Mouse (Mus musculus) embryonic facial prominence, embryonic 15.5 days (tissue): ENCODE results near the gene Oat. TPM values are rescaled to one million over a fixed set of nuclear protein-coding genes. Genes with fewer than 3 reads are reported as not detected.

ENCODE experiments used
- ATAC-seq: fragments of 200-750 bp; cut with Nextera tagmentation; 2 replicates; pipeline ENCODE4 v1.8.0; 2017; ENCODE audit warnings: low read depth, moderate TSS enrichment; ENCODE audit not compliant: insufficient number of reproducible peaks, low FRiP score, low TSS enrichment
- H3K27ac ChIP-seq: fragments of 300-500 bp; sonication (generic); replicated peaks from 2 replicates; pipeline ENCODE4 v1.5.1; 2015; ENCODE audit warnings: mild to moderate bottlenecking, inconsistent platforms
- H3K27me3 ChIP-seq: fragments of 300-500 bp; sonication (generic); 2 replicates; pipeline ENCODE4 v1.6.1; 2015; ENCODE audit warnings: inconsistent platforms
- H3K36me3 ChIP-seq: fragments of 300-500 bp; sonication (generic); 2 replicates; pipeline ENCODE4 v1.6.1; 2015; ENCODE audit warnings: mild to moderate bottlenecking, inconsistent platforms
- H3K4me1 ChIP-seq: fragments of 300-500 bp; sonication (generic); 2 replicates; pipeline ENCODE4 v1.6.1; 2015; ENCODE audit warnings: inconsistent platforms
- H3K4me2 ChIP-seq: fragments of 300-500 bp; sonication (generic); replicated peaks from 2 replicates; pipeline ENCODE4 v1.6.1; 2015; ENCODE audit warnings: mild to moderate bottlenecking, inconsistent platforms
- H3K4me3 ChIP-seq: fragments of 300-500 bp; sonication (generic); replicated peaks from 2 replicates; pipeline ENCODE4 v1.5.1; 2015; ENCODE audit warnings: mild to moderate bottlenecking, inconsistent platforms
- H3K9ac ChIP-seq: fragments of 300-500 bp; sonication (generic); 2 replicates; pipeline ENCODE4 v1.6.1; 2015; ENCODE audit warnings: inconsistent platforms
- H3K9me3 ChIP-seq: fragments of 300-500 bp; sonication (generic); replicated peaks from 2 replicates; pipeline ENCODE4 v1.6.1; 2016; ENCODE audit warnings: inconsistent platforms
- whole genome bisulfite sequencing: fragments of 180-500 bp; shearing (Covaris S2); methylation state at CpG from one replicate; pipeline ENCODE4 v1.1.7; 2015; 5-methylcytosine and 5-hydroxymethylcytosine counted together
- polyA plus RNA-seq: library from polyadenylated mRNA; unstranded; fragments of >200 nt; fragmentation: Nextera tagmentation; extraction: Ambion mirVana; gene quantifications from 2 replicates; pipeline ENCODE4 v1.2.1, GENCODE M21; 2015

Oat gene
- polyA plus RNA-seq, 1 experiment from 2014 or later, result 237 TPM

- no peaks in the 10 kb centered on the region for H3K36me3 ChIP-seq
- no peaks in the 10 kb centered on the region for H3K9me3 ChIP-seq
- ATAC-seq, result no peak
- H3K9ac ChIP-seq, result no peak overlapping the region
- H3K4me2 ChIP-seq, result no peak overlapping the region
- 73% methylated on average over 5 of the region's 5 CpGs for WGBS
- no peak overlapping the region for H3K4me3 ChIP-seq
- no peak overlapping the region for H3K27ac ChIP-seq
- no peaks in the 10 kb centered on the region for H3K27me3 ChIP-seq
- no peaks in the 10 kb centered on the region for H3K4me1 ChIP-seq
Observed at GRCm38 (mm10) chr7:132587167-132587566, 11.0 kb upstream of the Oat start.

GRCm38 (mm10) chr7:132585695-132586491, 9.7 kb upstream of the Oat start:
- Histone ChIP-seq H3K4me3 (no peak overlapping the region), H3K9me3 (no peaks in the 10 kb centered on the region), H3K4me1 (no peaks in the 10 kb centered on the region), H3K27me3 (no peaks in the 10 kb centered on the region), H3K4me2 (no peak overlapping the region), H3K9ac (no peak overlapping the region), H3K27ac (no peak overlapping the region), H3K36me3 (no peaks in the 10 kb centered on the region)
- ATAC-seq, result no peak
- 55% methylated on average over 3 of the region's 3 CpGs for WGBS

GRCm38 (mm10) chr7:132581441-132581840, 5.2 kb upstream of the Oat start:
- WGBS, result 84% methylated on average over 2 of the region's 2 CpGs
- H3K9ac ChIP-seq, result no peak overlapping the region
- no peak overlapping the region for H3K4me2 ChIP-seq
- no peak overlapping the region for H3K27ac ChIP-seq
- no peaks in the 10 kb centered on the region for H3K36me3 ChIP-seq
- H3K9me3 ChIP-seq, result no peaks in the 10 kb centered on the region
- no peak for ATAC-seq
- no peak overlapping the region for H3K4me3 ChIP-seq
- H3K4me1 ChIP-seq, result no peaks in the 10 kb centered on the region
- peaks cover 3% of the 10 kb centered on the region; the same call in 1 of the 2 replicates for H3K27me3 ChIP-seq

GRCm38 (mm10) chr7:132580511-132580910, 4.3 kb upstream of the Oat start:
- Histone ChIP-seq H3K9ac (no peak overlapping the region), H3K4me1 (no peaks in the 10 kb centered on the region), H3K4me2 (no peak overlapping the region), H3K27ac (no peak overlapping the region), H3K36me3 (no peaks in the 10 kb centered on the region), H3K27me3 (peaks cover 3% of the 10 kb centered on the region; the same call in 1 of the 2 replicates), H3K9me3 (no peaks in the 10 kb centered on the region), H3K4me3 (no peak overlapping the region)
- ATAC-seq, result no peak
- 67% methylated on average over 6 of the region's 6 CpGs for WGBS

- Histone ChIP-seq H3K27ac (no peak overlapping the region), H3K9ac (no peak overlapping the region), H3K36me3 (no peaks in the 10 kb centered on the region)
Observed at GRCm38 (mm10) chr7:132576891-132577290, 693 bp upstream of the Oat start.

GRCm38 (mm10) chr7:132575623-132576022, 575 bp downstream of the Oat start:
- Histone ChIP-seq H3K9ac (peak overlapping the region; percentile 63), H3K36me3 (no peaks in the 10 kb centered on the region), H3K4me2 (peak overlapping the region; percentile 54), H3K4me1 (peaks cover 29% of the 10 kb centered on the region), H3K4me3 (peak overlapping the region; percentile 65), H3K27me3 (peaks cover 3% of the 10 kb centered on the region; the same call in 1 of the 2 replicates), H3K27ac (peak overlapping the region; percentile 94), H3K9me3 (no peaks in the 10 kb centered on the region)
- 0% methylated on average over 12 of the region's 13 CpGs for WGBS
- ATAC-seq, result peak; percentile 89

More at GRCm38 (mm10) chr7:132576891-132577290, 693 bp upstream of the Oat start:
- 46% methylated on average over 4 of the region's 4 CpGs for WGBS
- no peak for ATAC-seq
- Histone ChIP-seq H3K9me3 (no peaks in the 10 kb centered on the region), H3K4me2 (peak overlapping the region; percentile 54), H3K4me1 (peaks cover 20% of the 10 kb centered on the region), H3K4me3 (no peak overlapping the region; the same call in 1 of the 2 replicates), H3K27me3 (peaks cover 3% of the 10 kb centered on the region; the same call in 1 of the 2 replicates)

- peaks cover 37% of the 10 kb centered on the region for H3K4me1 ChIP-seq
- 0 out of 2 replicates have a peak, but pooled peaks cover 3% of the 10 kb centered on the region for H3K36me3 ChIP-seq
- no peak overlapping the region for H3K4me3 ChIP-seq
- ATAC-seq, result no peak
- WGBS, result 72% methylated on average over 5 of the region's 5 CpGs
- H3K9me3 ChIP-seq, result no peaks in the 10 kb centered on the region
- H3K9ac ChIP-seq, result no peak overlapping the region
- H3K4me2 ChIP-seq, result peak overlapping the region; percentile 54; the same call in 1 of the 2 replicates
- H3K27ac ChIP-seq, result no peak overlapping the region
- H3K27me3 ChIP-seq, result peaks cover 3% of the 10 kb centered on the region; the same call in 1 of the 2 replicates
Observed at GRCm38 (mm10) chr7:132574646-132575045, 1.6 kb downstream of the Oat start.

GRCm38 (mm10) chr7:132573205-132573604, 3.0 kb downstream of the Oat start:
- H3K36me3 ChIP-seq, result peaks cover 12% of the 10 kb centered on the region; the same call in 1 of the 2 replicates
- peaks cover 41% of the 10 kb centered on the region for H3K4me1 ChIP-seq
- H3K4me2 ChIP-seq, result peak overlapping the region; percentile 31; the same call in 1 of the 2 replicates
- no peak overlapping the region for H3K9ac ChIP-seq
- 46% methylated on average over 6 of the region's 6 CpGs for WGBS
- H3K27me3 ChIP-seq, result peaks cover 3% of the 10 kb centered on the region; the same call in 1 of the 2 replicates
- no peak for ATAC-seq
- H3K9me3 ChIP-seq, result no peaks in the 10 kb centered on the region
- 0 out of 2 replicates have a peak overlapping the region, but pooled peaks have one; percentile 28 for H3K27ac ChIP-seq
- no peak overlapping the region for H3K4me3 ChIP-seq

- ATAC-seq, result no peak
- H3K4me2 ChIP-seq, result peak overlapping the region; percentile 31; the same call in 1 of the 2 replicates
- H3K4me3 ChIP-seq, result no peak overlapping the region
- H3K27ac ChIP-seq, result 0 out of 2 replicates have a peak overlapping the region, but pooled peaks have one; percentile 28
- peaks cover 16% of the 10 kb centered on the region; the same call in 1 of the 2 replicates for H3K36me3 ChIP-seq
- H3K4me1 ChIP-seq, result peaks cover 41% of the 10 kb centered on the region
- H3K9ac ChIP-seq, result no peak overlapping the region
- WGBS, result 62% methylated on average over 3 of the region's 3 CpGs
- no peaks in the 10 kb centered on the region for H3K9me3 ChIP-seq
- H3K27me3 ChIP-seq, result no peaks in the 10 kb centered on the region
Observed at GRCm38 (mm10) chr7:132572738-132573137, 3.5 kb downstream of the Oat start.

- no peak for ATAC-seq
- no peak overlapping the region for H3K4me3 ChIP-seq
- peaks cover 41% of the 10 kb centered on the region for H3K4me1 ChIP-seq
- H3K36me3 ChIP-seq, result peaks cover 24% of the 10 kb centered on the region; the same call in 1 of the 2 replicates
- WGBS, result 44% methylated on average over 8 of the region's 8 CpGs
- H3K9ac ChIP-seq, result no peak overlapping the region
- no peaks in the 10 kb centered on the region for H3K27me3 ChIP-seq
- no peaks in the 10 kb centered on the region for H3K9me3 ChIP-seq
- peak overlapping the region; percentile 79 for H3K27ac ChIP-seq
- H3K4me2 ChIP-seq, result peak overlapping the region; percentile 31
Observed at GRCm38 (mm10) chr7:132571481-132571880, 4.7 kb downstream of the Oat start.

GRCm38 (mm10) chr7:132570071-132570470, 6.1 kb downstream of the Oat start:
- Histone ChIP-seq H3K27me3 (no peaks in the 10 kb centered on the region), H3K4me3 (no peak overlapping the region), H3K9ac (no peak overlapping the region), H3K4me1 (peaks cover 39% of the 10 kb centered on the region), H3K4me2 (no peak overlapping the region), H3K36me3 (peaks cover 27% of the 10 kb centered on the region), H3K9me3 (no peaks in the 10 kb centered on the region), H3K27ac (no peak overlapping the region)
- no peak for ATAC-seq
- 73% methylated on average over 5 of the region's 5 CpGs for WGBS
